Mouse (Mus musculus): ENCODE data around the gene Fam111a. TPM values are rescaled to one million over a fixed set of nuclear protein-coding genes. Genes with fewer than 3 reads are reported as not detected.

Fam111a gene
- polyA plus RNA-seq, 1 experiment from 2014 or later, result 28.9 TPM

DNA sequence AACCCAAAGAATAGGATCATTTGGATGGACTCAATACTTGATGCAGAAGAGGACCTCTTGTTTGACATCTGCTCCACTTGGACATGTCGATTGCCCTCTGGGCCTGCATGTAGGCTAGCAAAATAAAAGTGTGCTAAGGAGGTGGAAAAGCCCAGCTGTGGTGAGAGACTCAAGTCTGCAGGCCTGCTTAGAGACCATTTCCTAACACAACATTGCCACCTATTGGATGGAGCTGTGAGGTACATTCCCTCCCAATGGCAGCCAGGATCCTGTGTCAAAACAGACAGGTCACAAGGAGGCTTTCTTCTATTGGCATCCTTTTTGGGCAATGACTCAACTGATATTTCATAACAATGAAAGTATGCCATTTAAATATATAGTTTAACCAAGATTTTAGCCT lies 46.4 kb downstream of the Fam111a start:
- no peaks in the 10 kb centered on the region; the same call in 1 of the 2 replicates for H3K36me3 ChIP-seq (ENCODE audit: control insufficient read depth, insufficient read depth, low read length)
- ATAC-seq (ENCODE audit: low read depth) (peak; percentile 66; the same call in 1 of the 2 replicates), DNase-seq (ENCODE audit: low spot score) (peak; percentile 80)
- H3K9ac ChIP-seq (ENCODE audit: low read depth, low read length), result no peak overlapping the region; the same call in 1 of the 2 replicates
- H3K27me3 ChIP-seq (replicated peaks; ENCODE audit: control insufficient read depth, insufficient read depth, low read length), result 0 out of 2 replicates have a peak, but pooled peaks cover 2% of the 10 kb centered on the region
- H3K4me2 ChIP-seq (ENCODE audit: low read depth, low read length), result no peak overlapping the region
- no peaks in the 10 kb centered on the region for H3K9me3 ChIP-seq (ENCODE audit: control insufficient read depth, low read length)
- H3K4me1 ChIP-seq (ENCODE audit: control insufficient read depth, insufficient read depth, low read length), result peaks cover 5% of the 10 kb centered on the region; the same call in 1 of the 2 replicates
- H3K4me3 ChIP-seq (ENCODE audit: low read depth, low read length), result no peak overlapping the region
- no peak overlapping the region for H3K27ac ChIP-seq (replicated peaks; ENCODE audit: low read depth, low read length)
- WGBS, result 10% methylated on average over 1 of the region's 1 CpGs

- H3K27ac ChIP-seq (replicated peaks; ENCODE audit: low read depth, low read length), result no peak overlapping the region
These were observed 49.6 kb downstream of the Fam111a start for GRCm38 (mm10) chr19:12595135-12595529.

GRCm38 (mm10) chr19:12595530-12596289 lies 50.2 kb downstream of the Fam111a start:
- Histone ChIP-seq H3K36me3 (ENCODE audit: control insufficient read depth, insufficient read depth, low read length) (no peaks in the 10 kb centered on the region), H3K4me3 (ENCODE audit: low read depth, low read length) (peak overlapping the region; percentile 65), H3K4me1 (ENCODE audit: control insufficient read depth, insufficient read depth, low read length) (peaks cover 5% of the 10 kb centered on the region; the same call in 1 of the 2 replicates), H3K27ac (replicated peaks; ENCODE audit: low read depth, low read length) (no peak overlapping the region; the same call in 1 of the 2 replicates), H3K27me3 (replicated peaks; ENCODE audit: control insufficient read depth, insufficient read depth, low read length) (0 out of 2 replicates have a peak, but pooled peaks cover 2% of the 10 kb centered on the region), H3K9ac (ENCODE audit: low read depth, low read length) (peak overlapping the region; percentile 74), H3K9me3 (ENCODE audit: control insufficient read depth, low read length) (no peaks in the 10 kb centered on the region), H3K4me2 (ENCODE audit: low read depth, low read length) (peak overlapping the region; percentile 98)
- peak; percentile 90 for ATAC-seq (ENCODE audit: low read depth)
- peak; percentile 90 for DNase-seq (ENCODE audit: low spot score)
- 1% methylated on average over 39 of the region's 49 CpGs for WGBS

More at GRCm38 (mm10) chr19:12595135-12595529, 49.6 kb downstream of the Fam111a start:
- Histone ChIP-seq H3K4me2 (ENCODE audit: low read depth, low read length) (peak overlapping the region; percentile 98), H3K36me3 (ENCODE audit: control insufficient read depth, insufficient read depth, low read length) (no peaks in the 10 kb centered on the region), H3K9ac (ENCODE audit: low read depth, low read length) (no peak overlapping the region), H3K27me3 (replicated peaks; ENCODE audit: control insufficient read depth, insufficient read depth, low read length) (0 out of 2 replicates have a peak, but pooled peaks cover 2% of the 10 kb centered on the region), H3K4me3 (ENCODE audit: low read depth, low read length) (peak overlapping the region; percentile 65), H3K4me1 (ENCODE audit: control insufficient read depth, insufficient read depth, low read length) (peaks cover 5% of the 10 kb centered on the region; the same call in 1 of the 2 replicates), H3K9me3 (ENCODE audit: control insufficient read depth, low read length) (no peaks in the 10 kb centered on the region)
- whole genome bisulfite sequencing, result 57% methylated on average over 2 of the region's 2 CpGs
- DNase-seq (ENCODE audit: low spot score) (no peak), ATAC-seq (ENCODE audit: low read depth) (no peak)

DNA sequence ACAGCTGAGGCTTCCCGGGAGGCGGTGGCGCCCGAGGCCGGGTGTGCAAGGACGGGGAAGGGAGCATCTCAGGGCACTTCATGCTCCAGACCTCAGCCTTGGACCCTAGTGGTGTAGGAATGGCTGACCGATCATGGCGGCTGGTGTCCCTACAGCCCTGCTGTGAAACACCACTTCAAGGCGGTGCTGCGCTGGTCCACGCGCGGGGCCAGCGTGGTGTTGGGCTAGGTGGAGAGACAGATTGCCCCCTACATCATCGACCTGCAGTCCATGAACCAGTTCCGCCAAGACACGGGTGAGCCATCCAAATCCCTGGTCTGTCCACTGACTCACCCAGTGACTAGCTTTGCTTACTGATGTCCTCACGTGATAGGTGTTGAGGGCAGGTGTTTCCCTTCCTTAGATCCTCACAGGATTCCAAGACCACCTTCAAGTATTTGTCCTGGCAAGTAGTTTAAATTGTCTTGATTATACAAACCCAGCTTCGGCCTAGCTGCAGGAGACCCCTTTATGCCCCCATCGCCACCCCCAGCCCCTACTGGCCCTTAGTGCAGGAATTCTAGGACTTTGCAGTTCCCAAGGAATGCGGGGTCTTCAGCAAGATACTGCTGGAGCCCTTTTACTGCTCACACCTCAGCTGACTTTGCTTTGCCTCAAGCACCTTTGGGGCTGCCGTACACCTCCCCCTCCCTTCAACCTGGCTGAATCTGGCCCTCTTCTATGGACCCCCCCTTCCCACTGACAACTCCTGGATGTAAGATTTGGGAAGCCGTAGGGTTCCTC lies 50.9 kb downstream of the Fam111a start:
- DNase-seq (ENCODE audit: low spot score), result no peak
- H3K4me1 ChIP-seq (ENCODE audit: control insufficient read depth, insufficient read depth, low read length), result peaks cover 5% of the 10 kb centered on the region; the same call in 1 of the 2 replicates
- H3K9ac ChIP-seq (ENCODE audit: low read depth, low read length), result peak overlapping the region; percentile 74
- no peaks in the 10 kb centered on the region for H3K36me3 ChIP-seq (ENCODE audit: control insufficient read depth, insufficient read depth, low read length)
- H3K27me3 ChIP-seq (replicated peaks; ENCODE audit: control insufficient read depth, insufficient read depth, low read length), result 0 out of 2 replicates have a peak, but pooled peaks cover 2% of the 10 kb centered on the region
- peak overlapping the region; percentile 98 for H3K4me2 ChIP-seq (ENCODE audit: low read depth, low read length)
- 20% methylated on average over 14 of the region's 23 CpGs for WGBS
- no peak overlapping the region; the same call in 1 of the 2 replicates for H3K27ac ChIP-seq (replicated peaks; ENCODE audit: low read depth, low read length)
- H3K4me3 ChIP-seq (ENCODE audit: low read depth, low read length), result peak overlapping the region; percentile 65
- no peaks in the 10 kb centered on the region for H3K9me3 ChIP-seq (ENCODE audit: control insufficient read depth, low read length)
- peak; percentile 56 for ATAC-seq (ENCODE audit: low read depth)

DNA sequence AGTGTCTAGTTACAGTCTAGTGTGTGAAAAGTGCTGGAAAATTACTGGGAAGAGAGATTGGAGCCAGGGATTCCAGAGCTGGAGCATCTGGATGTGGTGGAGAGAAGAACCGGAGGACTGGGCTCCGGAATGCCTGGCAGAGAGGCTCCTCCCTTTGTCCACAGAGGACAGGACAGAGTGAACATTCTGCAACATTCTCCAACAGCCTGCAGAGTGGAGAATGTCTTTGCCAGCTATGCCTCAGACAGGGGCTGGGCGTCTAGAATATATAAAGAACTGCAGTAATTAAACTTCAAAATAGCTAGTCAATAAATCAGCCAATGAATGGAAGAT lies 51.5 kb downstream of the Fam111a start:
- Histone ChIP-seq H3K4me3 (ENCODE audit: low read depth, low read length) (0 out of 2 replicates have a peak overlapping the region, but pooled peaks have one; percentile 65), H3K4me1 (ENCODE audit: control insufficient read depth, insufficient read depth, low read length) (peaks cover 5% of the 10 kb centered on the region; the same call in 1 of the 2 replicates), H3K27ac (replicated peaks; ENCODE audit: low read depth, low read length) (no peak overlapping the region), H3K27me3 (replicated peaks; ENCODE audit: control insufficient read depth, insufficient read depth, low read length) (0 out of 2 replicates have a peak, but pooled peaks cover 2% of the 10 kb centered on the region), H3K9ac (ENCODE audit: low read depth, low read length) (no peak overlapping the region), H3K36me3 (ENCODE audit: control insufficient read depth, insufficient read depth, low read length) (no peaks in the 10 kb centered on the region), H3K9me3 (ENCODE audit: control insufficient read depth, low read length) (no peaks in the 10 kb centered on the region), H3K4me2 (ENCODE audit: low read depth, low read length) (peak overlapping the region; percentile 98)
- DNase-seq (ENCODE audit: low spot score) (no peak), ATAC-seq (ENCODE audit: low read depth) (no peak)
- 52% methylated on average over 3 of the region's 3 CpGs for WGBS

- H3K4me3 ChIP-seq (ENCODE audit: low read depth, low read length), result no peak overlapping the region
- 64% methylated on average over 3 of the region's 3 CpGs for WGBS
- H3K9me3 ChIP-seq (ENCODE audit: control insufficient read depth, low read length), result no peaks in the 10 kb centered on the region
- H3K4me1 ChIP-seq (ENCODE audit: control insufficient read depth, insufficient read depth, low read length), result peaks cover 5% of the 10 kb centered on the region; the same call in 1 of the 2 replicates
- no peaks in the 10 kb centered on the region for H3K36me3 ChIP-seq (ENCODE audit: control insufficient read depth, insufficient read depth, low read length)
- DNase-seq (ENCODE audit: low spot score) (no peak), ATAC-seq (ENCODE audit: low read depth) (no peak)
- no peak overlapping the region for H3K9ac ChIP-seq (ENCODE audit: low read depth, low read length)
- H3K4me2 ChIP-seq (ENCODE audit: low read depth, low read length), result no peak overlapping the region
- H3K27me3 ChIP-seq (replicated peaks; ENCODE audit: control insufficient read depth, insufficient read depth, low read length), result 0 out of 2 replicates have a peak, but pooled peaks cover 2% of the 10 kb centered on the region
- H3K27ac ChIP-seq (replicated peaks; ENCODE audit: low read depth, low read length), result no peak overlapping the region
These were observed 53.1 kb downstream of the Fam111a start for GRCm38 (mm10) chr19:12598674-12599073.

- no peaks in the 10 kb centered on the region for H3K36me3 ChIP-seq (ENCODE audit: control insufficient read depth, insufficient read depth, low read length)
- no peak within 1 kb of the TSS for H3K4me3 ChIP-seq (ENCODE audit: low read depth, low read length)
- peaks cover 5% of the 10 kb centered on the region; the same call in 1 of the 2 replicates for H3K4me1 ChIP-seq (ENCODE audit: control insufficient read depth, insufficient read depth, low read length)
- WGBS, result 67% methylated on average over 1 of the region's 1 CpGs
- no peaks in the 10 kb centered on the region for H3K9me3 ChIP-seq (ENCODE audit: control insufficient read depth, low read length)
- no peak within 1 kb of the TSS for H3K9ac ChIP-seq (ENCODE audit: low read depth, low read length)
- no peak within 1 kb of the TSS for H3K27ac ChIP-seq (replicated peaks; ENCODE audit: low read depth, low read length)
- H3K27me3 ChIP-seq (replicated peaks; ENCODE audit: control insufficient read depth, insufficient read depth, low read length), result 0 out of 2 replicates have a peak, but pooled peaks cover 2% of the 10 kb centered on the region
- no peak within 1 kb of the TSS for H3K4me2 ChIP-seq (ENCODE audit: low read depth, low read length)
- DNase-seq (ENCODE audit: low spot score), result no peak
- ATAC-seq (ENCODE audit: low read depth), result no peak
These were observed 54.1 kb downstream of the Fam111a start, which contains the start of gene Gm4952 for GRCm38 (mm10) chr19:12599674-12600073. TSS of gene Gm4952 (plus strand) at chr19:12599974.

Data from embryonic facial prominence, embryonic 14.5 days (tissue).